Mouse (Mus musculus): ENCODE data around the gene Vkorc1. TPM values are rescaled to one million over a fixed set of nuclear protein-coding genes. Genes with fewer than 3 reads are reported as not detected.

The Vkorc1 gene
- total and polyA plus RNA-seq, 3 experiments = 36.2 to 66.4 TPM; not detected in 1

GRCm38 (mm10) chr7:127890798-127891197, 4.6 kb downstream of the Vkorc1 start, which contains the start of gene Prss53:
Gene Prss53, minus strand, starts transcription at chr7:127890970.
- H3K36me3 ChIP-seq (ENCODE audit: control insufficient read depth in 1 of 2, insufficient read depth in 2 of 2, low read length in 2 of 2) = peaks cover 6 to 7% of the 10 kb centered on the region in 2 experiments; a peak in 2 of 4 replicates
- no peaks in the 10 kb centered on the region for H3K9me3 ChIP-seq (replicated peaks; ENCODE audit: insufficient read depth, low read length)
- no peak for DNase-seq (ENCODE audit: low read depth, low spot score)
- no peak within 1 kb of the TSS for H3K9ac ChIP-seq (ENCODE audit: control insufficient read depth, low read depth, low read length, poor library complexity, severe bottlenecking)
- H3K27me3 ChIP-seq (ENCODE audit: control insufficient read depth in 1 of 2, insufficient read depth in 2 of 2, low read length in 2 of 2) = no peaks in the 10 kb centered on the region
- H3K27ac ChIP-seq (ENCODE audit: control insufficient read depth, low read depth, low read length) = no peak within 1 kb of the TSS
- TF ChIP-seq USF1 (IDR thresholded peaks at IDR 0.05; ENCODE audit: low read depth, low read length) = no peak
- no peak within 1 kb of the TSS for H3K4me3 ChIP-seq (ENCODE audit: control insufficient read depth in 1 of 2, insufficient read depth in 1 of 2, low read depth in 2 of 2, low read length in 2 of 2)
- peaks cover 0 to 13% of the 10 kb centered on the region in 2 experiments; a peak in 3 of 4 replicates for H3K4me1 ChIP-seq (ENCODE audit: control insufficient read depth in 1 of 2, insufficient read depth in 2 of 2, low read length in 2 of 2)
- H3K79me2 ChIP-seq (ENCODE audit: control insufficient read depth, insufficient read depth, low read length, poor library complexity) = no peaks in the 10 kb centered on the region

- H3K4me1 ChIP-seq (ENCODE audit: control insufficient read depth in 1 of 2, insufficient read depth in 2 of 2, low read length in 2 of 2) = peaks cover 10 to 21% of the 10 kb centered on the region in 2 experiments
- H3K27me3 ChIP-seq (ENCODE audit: control insufficient read depth in 1 of 2, insufficient read depth in 2 of 2, low read length in 2 of 2) = no peaks in the 10 kb centered on the region
- DNase-seq (ENCODE audit: low read depth, low spot score) = peak; percentile 44
- TF ChIP-seq MXI1 (IDR thresholded peaks at IDR 0.05; ENCODE audit: low read depth, low read length) (no peak), UBTF (IDR thresholded peaks at IDR 0.05; ENCODE audit: borderline replicate concordance, insufficient read depth, low read depth, low read length) (no peak), CHD1 (IDR thresholded peaks at IDR 0.05; ENCODE audit: low read depth, low read length) (no peak), MYB (IDR thresholded peaks at IDR 0.05; ENCODE audit: low read depth, low read length) (no peak)
- H3K36me3 ChIP-seq (ENCODE audit: control insufficient read depth in 1 of 2, insufficient read depth in 2 of 2, low read length in 2 of 2) = peaks cover 8 to 26% of the 10 kb centered on the region in 2 experiments; a peak in 3 of 4 replicates
- H3K79me2 ChIP-seq (ENCODE audit: control insufficient read depth, insufficient read depth, low read length, poor library complexity) = peaks cover 10% of the 10 kb centered on the region
- H3K27ac ChIP-seq (ENCODE audit: control insufficient read depth, low read depth, low read length) = no peak overlapping the region
- H3K9ac ChIP-seq (ENCODE audit: control insufficient read depth, low read depth, low read length, poor library complexity, severe bottlenecking) = no peak overlapping the region
- H3K9me3 ChIP-seq (replicated peaks; ENCODE audit: insufficient read depth, low read length) = no peaks in the 10 kb centered on the region
- no peak overlapping the region for H3K4me3 ChIP-seq (ENCODE audit: control insufficient read depth in 1 of 2, insufficient read depth in 1 of 2, low read depth in 2 of 2, low read length in 2 of 2)
Observed at GRCm38 (mm10) chr7:127888821-127889220, 6.6 kb downstream of the Vkorc1 start.

- TF ChIP-seq ZNF384 (IDR thresholded peaks at IDR 0.05; ENCODE audit: low read depth, low read length) (no peak), POLR2A (IDR thresholded peaks at IDR 0.05; ENCODE audit: control insufficient read depth in 1 of 2, insufficient read depth in 1 of 2, low read depth in 1 of 2, low read length in 2 of 2, poor library complexity in 1 of 2) (no peak), GATA1 (IDR thresholded peaks at IDR 0.05; ENCODE audit: low read depth, low read length) (no peak), NRF1 (IDR thresholded peaks at IDR 0.05; ENCODE audit: insufficient read depth, low read depth, low read length, poor library complexity, severe bottlenecking) (no peak), EP300 (IDR thresholded peaks at IDR 0.05; ENCODE audit: low read depth in 1 of 2, low read length in 2 of 2) (no peak)
- H3K27ac ChIP-seq (ENCODE audit: control insufficient read depth, low read depth, low read length) = no peak overlapping the region
- H3K9ac ChIP-seq (ENCODE audit: control insufficient read depth, low read depth, low read length, poor library complexity, severe bottlenecking) = no peak overlapping the region
- H3K36me3 ChIP-seq (ENCODE audit: control insufficient read depth in 1 of 2, insufficient read depth in 2 of 2, low read length in 2 of 2) = peaks cover 13 to 32% of the 10 kb centered on the region in 2 experiments; a peak in 3 of 4 replicates
- no peaks in the 10 kb centered on the region for H3K9me3 ChIP-seq (replicated peaks; ENCODE audit: insufficient read depth, low read length)
- H3K4me1 ChIP-seq (ENCODE audit: control insufficient read depth in 1 of 2, insufficient read depth in 2 of 2, low read length in 2 of 2) = peaks cover 16 to 29% of the 10 kb centered on the region in 2 experiments
- H3K4me3 ChIP-seq (ENCODE audit: control insufficient read depth in 1 of 2, insufficient read depth in 1 of 2, low read depth in 2 of 2, low read length in 2 of 2) = no peak overlapping the region
- H3K79me2 ChIP-seq (ENCODE audit: control insufficient read depth, insufficient read depth, low read length, poor library complexity) = peaks cover 14% of the 10 kb centered on the region
- no peak for DNase-seq (ENCODE audit: low read depth, low spot score)
- no peaks in the 10 kb centered on the region for H3K27me3 ChIP-seq (ENCODE audit: control insufficient read depth in 1 of 2, insufficient read depth in 2 of 2, low read length in 2 of 2)
Observed at GRCm38 (mm10) chr7:127887781-127888180, 7.6 kb downstream of the Vkorc1 start.
